Mouse (Mus musculus): ENCODE measurements at regions not wholly inside any gene's neighbourhood (a gene's known extent, or its start where the extent isn't known, plus 50 kb on each side); places are given as distances from the start of the nearest gene placed in this dataset.

- TF ChIP-seq CTCF (IDR thresholded peaks at IDR 0.05) (no peak), POLR2A (IDR thresholded peaks at IDR 0.05; ENCODE audit: insufficient read depth, low read depth, low read length) (no peak), EP300 (IDR thresholded peaks at IDR 0.05; ENCODE audit: insufficient read depth, low read depth, low read length) (no peak)
These were observed 452.9 kb upstream of the Frg1 start for GRCm38 (mm10) chr8:41869681-41870356.
